Mouse (Mus musculus) spleen, adult 18-20 months (tissue): ENCODE results near the gene Ehf.

ENCODE experiments used
- DNase-seq, 2 experiments: peaks; one replicate each; pipeline ENCODE4 v3.0.0; 2022; ENCODE audit warnings: mixed read lengths in 2 of 2

Gene Ehf

DNA sequence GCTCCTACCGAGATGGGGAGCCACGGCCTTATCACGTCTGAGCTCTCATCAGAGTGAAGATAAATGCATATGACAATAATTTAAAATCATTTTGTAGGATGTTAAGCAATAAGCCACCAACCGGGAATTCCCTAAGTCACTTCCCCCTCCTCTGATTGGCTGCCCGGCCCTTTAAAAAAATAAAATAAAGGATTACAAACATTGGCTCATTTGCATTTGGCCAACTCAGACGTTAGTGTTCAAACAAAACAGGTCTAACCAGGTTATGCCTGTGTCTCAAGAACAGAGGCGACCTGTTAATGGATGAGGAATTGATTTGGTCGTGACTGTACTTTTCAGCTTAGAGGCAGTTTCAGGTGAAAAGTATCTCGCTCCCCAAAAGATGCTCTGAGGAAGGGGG, at the start of gene Ehf:
TSS of gene Ehf (minus strand) at position 147 of the 400 bp plus-strand sequence.
- no peak for DNase-seq

DNA sequence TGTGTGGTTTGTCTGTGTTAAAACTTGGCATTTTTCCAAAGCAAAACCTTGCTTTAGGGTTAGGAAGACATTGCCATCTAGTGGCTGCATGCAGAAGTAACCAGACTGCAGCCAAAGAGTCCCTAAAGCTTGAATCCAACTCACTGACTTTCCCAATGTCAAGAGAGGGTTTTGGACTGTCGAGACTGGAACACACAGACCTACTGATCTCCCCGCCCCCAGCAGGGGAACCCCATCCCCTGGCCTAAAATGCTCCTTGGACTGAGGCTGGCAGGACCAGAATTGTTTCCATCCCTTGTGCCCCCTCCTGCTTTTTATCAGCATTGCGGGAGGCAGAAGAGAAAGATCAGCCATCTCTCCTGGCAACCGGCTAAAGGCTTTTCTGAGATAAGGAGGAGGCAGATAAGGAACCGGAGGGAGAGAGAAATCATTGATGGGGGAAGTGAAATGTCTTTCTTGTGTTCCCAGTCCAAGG, 44.4 kb upstream of the Ehf start:
- DNase-seq: peak in 1 of 2 experiments; percentile 6

DNA sequence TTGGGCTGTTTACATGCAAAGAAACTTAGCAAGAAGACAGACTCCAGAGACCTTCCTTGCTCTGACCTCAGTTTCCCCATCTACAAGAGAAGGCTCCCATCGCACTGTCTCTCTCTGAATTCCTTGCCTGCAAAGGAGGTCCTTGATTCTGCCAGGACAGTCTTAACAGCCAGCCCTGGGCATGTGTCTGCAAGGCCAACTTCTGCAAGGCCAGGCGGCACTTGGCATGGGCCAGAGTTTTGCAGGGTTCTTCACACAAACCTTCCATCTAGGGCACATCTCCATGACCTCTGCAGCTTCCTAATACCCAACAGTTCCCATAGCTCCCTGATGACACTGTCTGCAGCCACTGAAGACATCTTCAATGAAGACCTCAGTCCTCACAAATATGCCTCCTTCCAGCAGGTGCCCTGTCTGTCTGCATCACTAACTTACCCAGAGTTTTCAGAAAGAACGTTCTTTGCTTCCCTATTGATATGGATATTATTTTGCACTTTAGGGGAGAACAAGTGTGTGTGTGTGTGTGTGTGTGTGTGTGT, 43.7 kb upstream of the Ehf start:
- no peak for DNase-seq

DNA sequence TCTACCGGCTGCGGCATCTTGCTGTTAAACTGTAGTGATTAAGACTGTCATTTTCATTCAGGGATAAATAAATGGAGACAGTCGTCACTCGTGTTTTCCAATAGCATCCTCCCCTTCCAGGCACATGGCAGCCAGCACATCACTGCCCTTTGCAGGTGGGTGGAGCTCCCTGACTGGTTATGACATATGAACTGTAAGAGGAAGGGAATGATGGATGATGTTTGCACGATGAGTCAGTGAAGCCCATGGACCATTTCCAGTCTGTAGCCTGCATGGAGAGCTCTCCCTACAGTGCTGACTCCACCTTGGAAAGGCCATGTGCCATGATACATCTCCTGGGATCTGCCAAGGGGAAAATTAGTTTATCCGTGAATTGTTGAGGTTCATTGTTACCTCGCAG, 40.5 kb upstream of the Ehf start:
- DNase-seq: no peak

DNA sequence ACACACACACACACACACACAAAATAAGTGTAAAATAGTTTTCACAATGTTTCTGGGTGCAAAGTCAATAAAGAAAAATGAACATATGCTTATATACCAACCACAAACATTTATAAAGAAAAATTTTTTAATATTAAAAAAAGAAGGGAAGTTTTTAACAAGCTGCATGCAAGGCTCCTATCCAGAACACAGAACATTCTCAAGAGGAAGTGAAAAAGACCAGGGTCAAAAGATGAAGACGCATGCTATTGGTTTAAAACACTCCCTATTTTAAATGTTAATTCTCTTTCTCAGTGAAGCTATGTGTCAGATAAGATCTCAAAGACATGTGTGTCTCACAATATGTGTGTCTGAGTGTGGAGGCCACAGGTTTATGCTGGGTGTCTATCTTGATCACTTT, 39.0 kb upstream of the Ehf start:
- DNase-seq: no peak

DNA sequence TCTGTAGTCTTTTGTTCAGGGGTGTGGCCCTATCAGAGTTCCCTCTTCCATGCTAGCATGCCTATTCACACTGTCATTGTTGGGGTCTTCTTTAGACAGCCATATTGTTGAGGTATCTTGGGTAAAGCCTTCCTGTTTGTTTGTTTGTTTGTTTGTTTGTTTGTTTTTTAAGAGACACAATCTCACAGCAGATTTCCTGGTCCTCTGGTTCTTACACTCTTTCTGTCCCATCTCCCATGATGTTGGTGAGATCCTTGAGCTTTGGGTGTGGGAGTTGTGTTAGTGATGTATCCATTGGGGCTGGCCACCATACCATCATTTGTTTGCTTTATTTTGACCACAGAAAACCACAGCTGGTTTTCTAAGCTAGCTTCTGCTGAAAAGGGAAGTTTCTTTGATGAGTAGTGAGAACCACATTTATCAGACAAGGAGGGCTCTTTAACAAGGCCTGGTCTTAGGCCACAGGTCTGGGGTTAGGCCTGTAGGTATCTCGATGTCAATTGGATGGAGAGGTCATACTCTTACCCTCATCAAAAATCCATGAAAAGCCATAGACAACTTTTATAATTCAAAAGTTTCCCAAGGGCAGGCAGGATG, 38.4 kb upstream of the Ehf start:
- DNase-seq: no peak

DNA sequence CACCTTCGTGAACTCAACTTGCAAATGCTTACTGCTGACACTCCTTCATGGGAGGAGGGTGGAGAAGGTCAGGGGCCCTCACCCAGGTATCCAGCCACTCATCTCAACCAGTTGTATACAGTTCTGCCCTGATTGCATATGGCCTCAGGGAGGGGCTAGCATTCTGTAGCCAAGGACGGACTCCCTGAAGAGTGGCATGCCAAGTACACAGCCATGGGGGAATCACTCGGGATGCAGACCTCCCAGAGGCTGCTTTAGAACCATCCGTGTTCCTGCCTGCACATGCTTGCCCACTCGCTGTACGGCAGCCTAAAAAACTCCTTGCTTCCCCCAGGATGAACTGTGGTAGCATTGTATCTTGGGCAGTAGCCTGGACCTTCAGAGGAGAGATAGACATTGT, 35.6 kb upstream of the Ehf start:
- DNase-seq: no peak

DNA sequence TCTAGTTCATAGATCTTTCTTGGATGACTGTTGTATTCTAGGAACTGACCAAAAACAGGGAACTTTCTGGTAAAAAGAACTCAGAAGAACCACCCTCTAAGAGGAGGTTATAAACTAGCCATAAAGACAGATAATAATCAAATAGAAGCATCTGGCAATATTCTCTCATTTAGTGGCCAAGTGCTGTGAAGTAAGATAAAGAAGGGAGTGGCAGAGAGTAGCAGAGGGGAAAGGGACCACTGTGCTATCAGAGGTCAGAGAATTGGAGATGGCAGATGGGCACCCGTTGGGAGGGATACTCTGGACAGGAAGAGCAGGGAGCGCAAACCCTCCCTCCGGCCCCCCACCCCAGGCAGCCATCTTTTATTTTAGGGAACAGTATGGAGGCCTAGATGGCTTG, 34.3 kb upstream of the Ehf start:
- DNase-seq: no peak

DNA sequence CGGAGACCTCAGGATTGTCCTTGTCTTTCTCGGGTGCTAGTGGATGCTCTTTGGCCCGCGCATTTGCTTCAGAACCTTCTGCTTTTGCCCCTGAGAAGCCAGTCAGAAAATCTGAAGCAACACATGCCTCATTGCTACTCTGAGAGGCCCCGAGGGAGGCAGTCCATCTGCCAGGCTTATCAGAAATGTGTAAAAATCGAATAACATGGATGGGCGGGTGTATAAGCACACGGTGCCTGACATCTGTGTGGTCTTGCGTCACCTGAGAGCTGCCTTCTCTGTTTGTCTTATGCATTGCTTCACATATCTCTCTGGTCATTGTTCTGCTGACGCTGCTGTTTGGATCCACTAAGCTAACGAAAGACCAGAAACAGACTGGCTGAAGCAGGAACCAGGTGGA, 33.5 kb upstream of the Ehf start:
- DNase-seq: no peak

DNA sequence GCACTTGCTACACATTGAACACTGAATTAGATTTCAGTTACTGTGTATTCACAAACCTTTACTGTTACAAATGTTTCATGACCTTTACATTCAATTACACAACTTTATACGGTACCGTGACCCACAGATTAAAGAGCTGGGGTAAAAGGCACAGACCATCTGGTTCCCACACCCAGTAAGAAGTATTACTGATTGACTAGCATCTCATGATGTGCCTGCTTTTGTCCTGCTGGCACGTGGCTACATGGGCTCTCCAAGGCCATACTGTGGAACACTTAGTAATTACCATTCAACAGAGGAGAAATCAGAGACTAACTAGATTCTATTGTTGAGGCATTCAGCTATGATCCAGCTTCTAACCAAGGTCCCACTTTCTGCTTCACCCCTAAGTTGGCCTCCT, 32.9 kb upstream of the Ehf start:
- no peak for DNase-seq

DNA sequence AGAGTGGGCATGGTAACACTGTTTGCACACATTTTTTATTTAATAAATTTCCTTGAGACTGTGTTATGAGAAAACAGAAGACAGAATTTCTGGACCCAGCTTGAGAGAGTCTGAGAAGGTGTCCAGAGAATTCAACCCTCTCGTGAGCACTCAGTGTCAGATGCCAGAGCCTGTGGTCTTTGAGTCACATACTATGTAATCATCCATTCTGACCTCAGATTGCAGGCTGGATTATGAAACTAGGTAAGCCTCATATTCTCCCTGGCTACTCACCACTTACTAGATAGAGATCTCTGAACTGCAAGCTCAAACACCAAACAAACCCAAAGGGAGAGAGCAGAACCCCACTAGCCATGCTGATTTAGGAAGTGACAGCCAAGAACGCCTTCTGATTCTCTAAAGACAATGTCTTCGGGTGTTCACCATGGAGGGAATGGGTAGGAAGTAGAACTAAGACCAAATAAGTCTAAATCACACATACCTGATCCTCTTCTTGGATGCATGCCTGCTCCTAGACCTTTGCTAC, 28.7 kb upstream of the Ehf start:
- DNase-seq: no peak

DNA sequence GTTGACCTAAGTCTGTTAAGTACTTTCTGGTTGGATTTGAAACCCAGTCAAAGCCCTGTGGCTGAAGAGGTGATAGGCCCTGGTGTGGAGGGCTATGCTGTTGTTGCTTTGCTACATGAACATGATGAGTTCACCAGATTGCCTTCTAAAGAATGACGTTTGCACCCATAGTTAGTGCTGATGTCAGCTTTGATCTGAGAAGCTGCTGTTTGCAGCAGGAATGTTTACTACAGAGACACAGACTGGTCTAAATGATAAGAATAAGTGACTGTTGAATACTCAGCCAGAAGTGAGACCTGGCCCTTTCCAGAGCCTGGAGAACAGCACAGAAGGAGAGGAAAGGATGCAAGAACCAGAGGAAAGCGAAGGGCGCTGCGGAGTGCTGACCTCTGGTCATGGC, 25.7 kb upstream of the Ehf start:
- DNase-seq: no peak

DNA sequence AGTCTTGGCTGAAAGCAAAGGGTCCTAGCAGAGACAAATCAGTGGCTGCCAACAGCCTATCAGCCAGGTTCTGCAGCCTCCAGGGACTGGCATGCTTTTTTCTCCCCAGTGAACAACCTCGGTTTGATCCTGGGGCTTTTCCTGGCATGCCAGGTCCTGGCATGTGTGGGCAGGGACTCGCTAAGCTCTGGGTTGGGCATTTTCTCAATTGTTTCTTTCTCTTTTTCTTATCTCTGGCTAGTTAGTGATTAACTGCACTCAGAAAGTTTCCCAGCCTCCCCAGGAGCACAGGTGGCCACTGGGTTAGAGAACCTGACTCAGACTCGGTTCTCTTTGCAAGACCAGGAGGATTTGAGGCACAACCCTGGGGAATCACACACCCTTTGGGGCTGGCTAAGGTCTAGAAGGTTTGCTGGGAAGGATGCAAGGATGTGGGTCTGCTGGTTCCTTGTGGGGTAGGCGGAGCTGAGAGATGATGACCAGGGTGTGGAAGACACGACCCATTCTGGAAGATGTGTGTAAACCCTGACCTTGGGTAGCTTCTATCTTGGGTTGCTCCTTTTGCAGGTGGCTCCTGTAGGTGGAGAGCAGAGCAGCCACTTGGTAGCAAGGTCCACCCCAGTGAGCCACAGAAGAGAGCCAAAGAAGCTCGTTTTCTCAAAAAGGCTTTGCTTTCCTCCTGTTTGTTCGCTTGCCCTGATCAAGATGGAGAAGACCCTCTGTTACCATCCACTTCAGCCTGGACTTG, 22.4 kb upstream of the Ehf start:
- no peak for DNase-seq

DNA sequence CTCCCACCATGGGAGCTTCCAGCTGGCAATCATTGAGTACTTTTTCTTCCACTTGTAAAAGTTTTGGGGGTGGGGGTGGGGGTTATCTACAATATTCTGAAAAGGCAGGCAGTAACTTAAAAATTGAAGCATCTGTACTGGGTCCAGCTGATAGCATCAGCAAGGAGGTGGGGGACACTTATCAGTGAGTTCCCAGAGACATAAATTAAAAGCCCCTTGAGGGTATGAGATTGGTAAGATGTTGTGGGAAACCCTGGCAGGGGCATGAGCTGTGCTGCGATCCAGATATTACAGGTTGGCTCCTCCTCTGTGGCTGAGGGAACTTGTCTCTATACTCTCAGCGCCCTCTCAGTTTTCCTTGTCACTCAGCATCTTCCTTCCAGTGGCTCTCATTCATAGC, 21.2 kb upstream of the Ehf start:
- no peak for DNase-seq

DNA sequence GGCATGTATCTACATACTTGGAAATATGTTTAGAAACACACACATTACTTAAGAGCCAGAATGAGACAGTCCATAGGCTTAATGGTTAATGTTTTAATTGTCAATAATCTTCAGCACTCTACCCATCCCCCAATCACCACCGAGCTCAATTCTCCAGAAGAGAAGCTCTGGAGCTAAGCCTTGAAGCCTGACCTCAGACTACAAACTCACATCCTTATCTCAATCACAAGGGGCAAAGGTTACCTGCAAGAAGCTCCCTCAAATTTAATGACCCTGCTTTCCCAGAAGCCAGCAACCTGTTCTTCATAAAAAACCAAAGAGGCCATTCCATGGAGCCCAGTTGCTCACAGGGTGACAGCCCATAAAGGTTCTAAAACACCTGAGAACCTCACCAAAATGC, 19.1 kb upstream of the Ehf start:
- DNase-seq: no peak

DNA sequence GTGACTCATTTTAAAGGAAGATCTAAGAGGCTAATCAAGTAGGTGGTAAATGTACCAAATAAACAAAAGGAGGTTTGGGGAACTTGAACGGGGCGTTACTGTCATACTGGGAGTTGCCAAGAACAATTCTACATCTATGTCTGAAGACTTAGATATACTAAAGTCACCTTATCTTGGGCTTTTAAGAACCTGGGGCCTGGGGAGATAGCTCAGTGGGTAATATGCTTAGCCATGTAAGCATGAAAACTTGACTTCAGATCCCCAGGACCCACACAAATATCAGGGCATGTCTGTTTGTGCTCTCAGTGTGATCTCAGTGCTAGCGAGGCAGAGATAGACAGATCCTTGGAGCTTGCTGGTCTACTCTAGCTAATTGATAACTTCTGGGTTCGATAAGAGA, 18.6 kb upstream of the Ehf start:
- no peak for DNase-seq

DNA sequence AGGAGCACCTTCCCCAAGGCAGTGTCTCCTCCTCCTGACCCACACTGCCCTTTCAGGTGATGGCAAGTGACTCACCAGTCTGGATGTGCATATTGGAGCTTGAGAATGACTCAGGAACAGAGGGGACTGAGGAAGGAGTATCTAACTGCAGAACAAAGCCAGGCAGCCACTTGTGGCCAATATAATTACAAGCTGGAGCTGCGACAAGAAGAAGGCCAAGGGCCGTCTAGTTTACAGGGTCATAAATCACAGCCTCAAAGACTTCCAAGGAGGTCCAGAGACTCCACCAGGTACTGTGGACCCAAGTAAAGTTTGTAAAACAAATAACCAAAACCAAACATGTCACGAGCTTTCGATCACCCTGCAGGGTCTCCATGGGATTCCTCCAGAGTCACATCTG, 10.9 kb upstream of the Ehf start:
- no peak for DNase-seq

DNA sequence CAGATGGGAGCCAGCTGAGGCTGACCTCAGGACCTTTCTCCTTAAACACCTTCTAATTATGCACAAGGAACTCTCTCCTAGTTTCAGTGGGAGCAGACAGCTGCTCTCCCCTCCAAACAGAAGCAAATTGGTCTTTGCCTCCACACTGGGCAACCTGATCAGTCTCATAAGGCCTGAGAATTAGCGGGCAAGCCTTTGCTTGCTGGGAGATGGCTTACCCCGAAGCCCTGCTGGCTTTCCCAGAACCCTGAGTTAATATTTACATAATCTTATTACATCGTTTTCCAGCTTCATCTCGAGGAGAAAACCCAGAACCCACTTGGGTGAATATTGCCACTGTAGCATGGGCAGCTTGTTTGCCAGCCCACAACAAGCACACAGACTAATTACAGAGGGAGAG, 9.6 kb upstream of the Ehf start:
- DNase-seq: no peak

DNA sequence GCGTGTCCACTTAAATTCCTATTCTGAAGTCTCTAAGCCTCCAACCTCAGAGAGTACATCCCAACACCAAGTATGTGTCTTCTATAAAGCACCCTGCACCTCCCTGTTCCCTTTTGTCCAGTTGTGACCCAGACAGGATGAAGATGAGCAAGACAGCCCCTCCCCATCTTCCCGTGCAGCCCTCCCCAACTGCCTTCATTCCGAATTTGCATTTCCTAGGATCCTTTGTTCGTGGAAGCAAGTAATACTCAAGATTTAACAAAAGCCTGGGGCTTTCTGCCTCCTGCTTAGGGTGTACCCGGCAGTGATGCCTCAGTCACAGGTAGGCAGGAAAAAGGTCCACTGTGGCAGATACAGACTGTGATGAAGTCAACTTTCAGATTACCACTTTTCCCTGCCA, 7.6 kb upstream of the Ehf start:
- no peak for DNase-seq

DNA sequence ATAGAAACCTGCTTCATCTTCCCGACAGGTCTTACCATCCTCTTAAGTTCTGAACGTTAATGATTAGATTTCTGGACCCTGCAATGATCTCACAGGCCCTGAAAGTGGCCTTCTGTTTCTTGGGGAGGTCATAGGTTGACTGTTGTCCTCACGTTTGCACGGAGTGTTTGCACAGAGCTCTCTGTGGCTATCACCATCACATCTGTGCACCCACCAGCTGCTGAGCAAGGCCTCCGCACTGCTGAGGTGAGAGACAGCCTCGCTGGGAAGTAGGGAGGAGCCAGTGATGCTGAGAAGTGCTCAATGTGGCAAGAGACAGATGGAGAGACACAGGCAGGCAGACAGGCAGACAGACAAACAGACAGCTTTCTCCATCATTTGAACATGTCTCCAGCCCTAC, 3.6 kb upstream of the Ehf start:
- no peak for DNase-seq

DNA sequence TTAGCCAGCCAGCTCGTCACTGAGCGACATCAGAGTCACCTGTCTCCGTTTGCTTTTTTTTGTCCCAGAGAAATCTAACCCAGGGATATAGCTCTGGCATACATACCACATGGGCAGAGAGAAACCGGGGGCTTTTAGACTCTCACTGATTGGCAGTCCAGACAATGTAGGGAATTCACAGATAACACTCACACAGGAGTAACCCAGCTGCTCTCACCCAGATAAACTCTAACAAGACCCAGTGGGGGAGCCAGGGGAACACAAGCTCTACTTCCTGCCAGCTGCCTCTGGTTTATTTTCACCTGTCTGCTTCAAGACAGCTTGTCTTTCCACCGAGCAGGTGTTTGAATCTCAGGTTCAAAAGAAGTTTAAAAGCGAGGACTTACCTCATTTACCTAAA, 409 bp downstream of the Ehf start:
- no peak for DNase-seq

DNA sequence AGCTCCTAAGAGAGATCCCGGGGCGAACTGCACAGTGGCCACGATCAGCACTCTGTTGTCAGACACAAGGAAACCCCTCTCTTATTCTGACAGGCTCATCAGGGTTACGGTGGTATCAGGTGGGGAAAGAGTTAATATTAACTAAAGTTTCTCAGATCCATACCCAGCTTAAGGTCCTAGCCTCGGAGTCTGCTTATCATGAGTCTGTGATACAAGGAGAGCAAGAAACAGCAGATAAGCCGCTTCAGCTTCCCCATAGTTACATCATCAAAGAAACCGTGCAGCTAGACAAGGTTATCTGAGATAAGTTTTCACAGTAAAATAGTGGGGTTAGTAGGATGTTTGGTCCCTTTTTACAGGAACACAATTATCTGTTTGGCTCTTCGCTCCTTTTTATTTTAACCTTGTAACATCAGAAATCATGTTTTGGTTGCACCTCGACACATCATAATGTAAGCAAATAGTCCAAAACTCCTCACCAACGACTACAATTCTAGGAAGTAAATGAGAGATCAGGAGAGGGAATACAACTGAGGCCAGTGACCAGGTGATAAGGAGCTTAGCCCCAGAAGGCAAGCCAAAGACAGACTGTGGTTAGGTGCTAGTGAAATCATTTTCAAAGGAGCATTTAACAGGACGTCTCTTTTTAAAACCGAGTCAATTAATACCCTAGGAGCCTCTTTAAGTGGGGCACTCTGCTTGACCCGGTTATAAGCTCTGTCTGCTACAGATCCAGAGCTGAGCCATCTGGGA, 4.2 kb downstream of the Ehf start:
- DNase-seq: no peak

DNA sequence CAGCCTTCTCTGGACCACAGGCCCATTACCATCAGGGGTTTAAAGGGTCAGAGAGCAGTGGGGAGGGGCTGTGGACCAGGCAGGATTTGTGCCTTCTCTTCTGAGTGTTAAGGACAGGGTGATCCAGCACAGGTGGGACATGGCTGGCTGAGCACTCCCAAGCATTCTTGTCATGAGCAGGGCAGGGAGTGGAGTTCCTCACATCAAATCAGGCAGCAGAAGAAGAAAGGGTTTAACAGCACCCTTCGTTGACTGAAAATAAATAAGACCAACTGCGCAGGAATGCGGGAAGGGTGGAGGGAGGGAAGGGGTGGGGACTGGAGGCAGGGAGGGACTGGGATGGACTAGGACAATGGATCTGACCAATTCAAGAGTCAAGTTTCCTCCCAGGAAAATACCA, 8.6 kb downstream of the Ehf start:
- no peak for DNase-seq

DNA sequence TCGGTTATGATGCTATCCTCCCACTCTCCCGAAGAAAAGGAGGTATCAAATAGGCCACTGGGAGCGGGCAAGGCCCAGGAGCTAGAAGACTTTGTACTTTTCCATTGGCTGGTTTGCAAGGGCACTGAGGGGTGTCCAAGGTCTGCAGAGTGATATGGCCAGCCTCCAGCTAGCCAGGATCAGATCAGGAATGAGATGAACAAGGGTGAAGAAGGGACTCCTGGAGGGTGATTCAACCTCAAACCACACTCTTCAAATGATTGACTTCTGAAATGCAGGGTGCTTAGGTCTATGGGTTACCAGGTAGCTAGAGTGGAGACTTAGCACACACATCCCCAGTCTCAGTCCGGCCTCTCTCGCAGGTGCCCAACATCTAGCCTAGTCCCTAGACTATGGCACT, 9.3 kb downstream of the Ehf start:
- DNase-seq: no peak
